In the genomic region with DNA sequence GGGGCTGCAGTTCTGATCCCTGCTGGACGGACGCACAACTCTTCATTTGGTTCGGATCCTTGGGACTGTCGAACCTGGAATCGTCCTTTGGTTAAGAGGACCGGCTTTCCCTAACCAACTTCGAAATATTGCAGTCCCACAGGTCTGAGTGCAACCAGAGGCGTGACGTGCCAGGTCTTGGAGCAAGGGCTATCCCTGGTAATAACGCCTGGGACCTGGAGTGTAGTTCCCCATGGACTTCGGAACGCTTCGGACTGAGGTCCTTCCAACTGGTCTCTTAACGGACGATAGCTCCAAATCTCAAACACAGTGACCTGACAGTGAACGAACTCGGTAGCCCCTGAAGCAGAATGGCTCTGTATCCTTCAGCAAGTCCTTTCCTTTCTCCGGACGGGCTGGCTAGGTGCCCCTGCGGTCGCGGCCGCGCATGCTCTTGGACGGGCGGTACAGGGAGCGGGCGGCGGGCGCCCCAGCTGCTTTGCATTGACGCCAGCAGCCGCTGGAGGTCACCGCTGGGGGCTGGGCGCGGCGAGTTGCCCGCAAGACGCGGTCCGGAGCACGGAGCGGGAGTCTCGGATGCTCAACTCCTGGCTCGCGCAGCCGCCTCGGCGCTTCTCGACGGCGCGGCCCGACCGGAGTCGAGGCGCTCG, we compare ENCODE assay signal across 8 mouse cellular contexts. TPM values are rescaled to one million over a fixed set of nuclear protein-coding genes. Genes with fewer than 3 reads are reported as not detected.
DNase-seq lines count a peak whose midpoint lies in the region; ATAC-seq and TF ChIP-seq lines count a peak whose summit lies in the region.

No protein-coding gene starts in this region.

- peak; percentile 43 for TF ChIP-seq CTCF in gastrocnemius, adult 2 months (IDR thresholded peaks at IDR 0.05)

- ATAC-seq in hindbrain, embryonic 16.5 days = peak; percentile 88

- H3K4me3 ChIP-seq in gastrocnemius, adult 2 months = peak overlapping the region; percentile 91
- H3K4me3 ChIP-seq in hindbrain, embryonic 16.5 days (ENCODE audit: low read length) = peak overlapping the region; percentile 52

- under 1% methylated on average over 43 of the region's 57 CpGs for WGBS in hindbrain, embryonic 16.5 days

- intact Hi-C loops in gastrocnemius, adult 2 months (cut with DNase I) = loop anchor here (2.0 to 5.0 kb wide), 2 partner anchors 46 to 132 kb away; partner anchors contain the start of gene Rps17

- peaks cover 14% of the 10 kb centered on the region; the same call in 1 of the 2 replicates for H3K4me1 ChIP-seq in hindbrain, embryonic 16.5 days (ENCODE audit: control insufficient read depth, insufficient read depth, low read depth, low read length)

- DNase-seq in T-cell, adult 2 months (ENCODE audit: low spot score) = peak; percentile 91
- DNase-seq in cerebellum, postnatal 36 days = peak; percentile 34 to 51
- DNase-seq in gastrocnemius, adult 2 months = peak; percentile 98
- DNase-seq in left cerebral cortex, adult 11 months (ENCODE audit: low spot score) = peak; percentile 74
- peak; percentile 96 for DNase-seq in lung, postnatal 25 days (ENCODE audit: low spot score)
- peak; percentile 98 for DNase-seq in ovary, postnatal 36 days (ENCODE audit: low spot score)
- peak; percentile 87 to 94 for DNase-seq in thymus, postnatal 10 days (ENCODE audit: low spot score in 2 of 2)

- H3K4me2 ChIP-seq in hindbrain, embryonic 16.5 days (ENCODE audit: low read length) = peak overlapping the region; percentile 61

- H3K27ac ChIP-seq in gastrocnemius, adult 2 months = peak overlapping the region; percentile 98
- H3K27ac ChIP-seq in hindbrain, embryonic 16.5 days (ENCODE audit: low read depth, low read length) = peak overlapping the region; percentile 53; the same call in 1 of the 2 replicates

- H3K36me3 ChIP-seq in hindbrain, embryonic 16.5 days (ENCODE audit: control insufficient read depth, insufficient read depth, low read length) = no peaks in the 10 kb centered on the region

- H3K9me3 ChIP-seq in hindbrain, embryonic 16.5 days (ENCODE audit: control insufficient read depth, low read length) = no peaks in the 10 kb centered on the region

- H3K9ac ChIP-seq in hindbrain, embryonic 16.5 days (ENCODE audit: low read depth, low read length) = peak overlapping the region; percentile 54

- H3K27me3 ChIP-seq in hindbrain, embryonic 16.5 days (replicated peaks; ENCODE audit: control insufficient read depth, insufficient read depth, low read length) = peaks cover 26% of the 10 kb centered on the region

RNA-seq across cellular contexts. Expression of gene Pde8a, which starts 0.6 kb away (rescaled TPM):
- 10 to 100 TPM in 1 of 2 experiments, 1 to 10 TPM in 1; 7.2 to 16.5 TPM for total RNA-seq in gastrocnemius, adult 2 months (2021)
- 1.2 and 2.0 TPM in 2 replicates for polyA plus RNA-seq in hindbrain, embryonic 16.5 days (2015; fragmentation: Nextera tagmentation; extraction: Ambion mirVana)

Comparison
In these comparisons a context has a peak if more than half of its experiments do, and no peak if none do; other contexts are left out.
1. Peak in every context shown above with its lines: DNase-seq, ATAC-seq, H3K4me3 ChIP-seq and H3K27ac ChIP-seq.
2. DNase-seq: peak in every context shown above with its lines; median percentile 98 in gastrocnemius, adult 2 months; 98 in ovary, postnatal 36 days; 96 in lung, postnatal 25 days; 91 in T-cell, adult 2 months; 90 in thymus, postnatal 10 days; 74 in left cerebral cortex, adult 11 months; 42 in cerebellum, postnatal 36 days.